Mouse (Mus musculus): ENCODE results near the gene Ssx2ip. TPM values are rescaled to one million over a fixed set of nuclear protein-coding genes. Genes with fewer than 3 reads are reported as not detected.

Ssx2ip gene
- total RNA-seq, 2 experiments from 2014 or later, result 15.6 to 16.7 TPM

- intact Hi-C loops (cut with DNase I; ENCODE audit: low total_unique reads), result no loop called here
- DNase-seq, result no peak
Observed at GRCm38 (mm10) chr3:146469226-146469625, 64.8 kb downstream of the Ssx2ip start.

GRCm38 (mm10) chr3:146472657-146473056 lies 68.2 kb downstream of the Ssx2ip start:
- no peak for DNase-seq
- intact Hi-C loops (cut with DNase I; ENCODE audit: low total_unique reads), result no loop called here

GRCm38 (mm10) chr3:146473741-146474140 lies 69.3 kb downstream of the Ssx2ip start:
- no peak for DNase-seq
- intact Hi-C loops (cut with DNase I; ENCODE audit: low total_unique reads), result no loop called here

- intact Hi-C loops (cut with DNase I; ENCODE audit: low total_unique reads), result no loop called here
- DNase-seq, result no peak
Observed at GRCm38 (mm10) chr3:146474428-146474827, 70.0 kb downstream of the Ssx2ip start.

GRCm38 (mm10) chr3:146482044-146482443 lies 77.6 kb downstream of the Ssx2ip start:
- intact Hi-C loops (cut with DNase I; ENCODE audit: low total_unique reads), result loop anchor here (5.0 kb wide), 1 partner anchor 150 kb away; no protein-coding TSS in a partner anchor
- no peak for DNase-seq

- no peak for DNase-seq
- intact Hi-C loops (cut with DNase I; ENCODE audit: low total_unique reads), result no loop called here
Observed at GRCm38 (mm10) chr3:146486464-146486863, 82.0 kb downstream of the Ssx2ip start.

Small RNAs within 50 kb of the gene (microRNA-seq; reads per million reads assigned to microRNA genes)
- 0 reads per million in 2 experiments for gene Gm22901

Other genes with a start within 250 kb of the Ssx2ip start
- gene Lpar3, start 183.7 kb upstream of the Ssx2ip start, total RNA-seq (2021), result under 1 TPM; 0.18 to 0.29 TPM
- gene Ctbs, start 45.2 kb downstream of the Ssx2ip start, total RNA-seq (2021), result 1 to 10 TPM; 4.2 to 4.7 TPM
- 1 to 10 TPM; 2.5 to 3.7 TPM for gene Spata1, start 95.1 kb downstream of the Ssx2ip start, total RNA-seq (2021)
- 100 to 1,000 TPM; 233 to 275 TPM for gene Gng5, start 95.2 kb downstream of the Ssx2ip start, total RNA-seq (2021)
- 10 to 100 TPM; 12.9 to 14.5 TPM for gene Rpf1, start 116.8 kb downstream of the Ssx2ip start, total RNA-seq (2021)
- gene Uox, start 165.8 kb downstream of the Ssx2ip start, total RNA-seq (2021), result not detected
- not detected for gene Dnase2b, start 211.0 kb downstream of the Ssx2ip start, total RNA-seq (2021)
- not detected for gene 4930503B20Rik, start 246.7 kb downstream of the Ssx2ip start, total RNA-seq (2021)